Mouse (Mus musculus) embryo, embryonic 10.5 days (tissue): ENCODE data around the gene Cdk8.

ENCODE experiments used
- DNase-seq: peaks from one replicate; pipeline ENCODE4 v3.0.0-alpha.2; 2015; ENCODE audit warnings: low spot score

Cdk8 gene

DNA sequence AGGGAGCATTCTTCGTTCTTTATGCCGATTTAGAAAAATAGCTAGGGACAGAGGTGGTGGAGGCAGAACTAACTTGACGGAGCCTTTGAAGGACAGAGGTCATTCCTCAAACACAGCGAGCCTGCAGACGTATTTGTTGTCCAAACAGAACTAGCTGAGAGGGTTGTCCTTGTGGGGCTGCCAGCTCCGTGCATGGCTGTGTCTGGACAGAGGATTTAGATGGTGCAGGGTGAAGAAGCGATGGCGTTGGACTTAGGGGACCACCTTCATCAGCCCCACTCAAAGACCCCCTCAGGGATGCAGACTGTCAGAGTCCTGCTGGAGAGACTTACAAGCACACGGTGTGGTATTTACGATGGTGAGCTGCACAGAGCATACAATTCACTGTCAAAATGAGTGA is 97.9 kb downstream of the Cdk8 start:
- no peak for DNase-seq

DNA sequence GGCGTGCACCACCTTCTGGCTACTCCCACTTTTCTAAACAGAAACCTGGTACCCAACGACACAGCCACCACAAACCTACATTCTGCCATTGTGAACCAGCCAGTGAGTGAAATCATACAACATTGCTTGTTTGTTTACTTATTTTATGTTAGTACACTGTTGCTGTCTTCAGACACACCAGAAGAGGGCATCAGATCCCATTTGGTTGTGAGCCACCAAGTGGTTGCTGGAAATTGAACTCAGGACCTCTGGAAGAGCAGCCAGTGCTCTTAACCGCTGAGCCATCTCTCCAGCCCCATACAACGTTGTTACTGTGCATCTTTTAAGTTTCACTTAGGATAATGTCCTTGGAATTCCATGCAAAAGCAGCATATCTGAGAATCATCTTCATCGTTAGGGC is 98.5 kb downstream of the Cdk8 start:
- DNase-seq = no peak

DNA sequence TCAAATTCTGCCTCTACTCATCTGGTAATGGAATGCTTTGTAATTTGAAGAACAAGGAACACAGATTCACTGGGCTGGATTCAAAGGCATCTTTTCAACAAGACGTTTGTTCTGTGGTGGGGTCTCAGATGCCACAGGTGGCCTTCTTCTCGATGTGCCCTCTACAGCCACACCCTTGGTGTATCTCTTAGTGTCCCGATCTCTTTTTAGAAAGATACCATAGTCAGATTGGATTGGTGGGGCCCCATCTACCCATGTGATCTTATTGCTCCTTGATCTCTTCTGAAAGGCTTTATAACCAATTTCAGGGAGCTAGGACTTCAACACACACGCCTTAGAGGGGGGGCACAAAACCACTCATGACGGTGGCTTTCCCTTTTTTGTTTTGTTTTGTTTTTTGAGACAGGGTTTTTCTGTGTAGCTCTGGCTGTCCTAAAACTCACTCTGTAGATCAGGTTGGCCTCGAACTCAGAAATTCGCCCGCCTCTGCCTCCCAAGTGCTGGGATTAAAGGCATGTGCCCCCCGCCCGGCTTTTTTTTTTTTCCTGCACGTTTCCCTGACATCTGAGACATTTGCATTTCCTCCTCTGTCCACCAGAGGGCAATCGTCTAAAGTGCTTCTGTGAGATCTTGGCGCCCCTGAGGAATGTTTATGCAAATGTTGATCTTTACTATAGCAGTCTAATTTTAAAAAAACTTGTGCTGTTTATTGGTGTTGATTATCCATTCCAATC is 99.2 kb downstream of the Cdk8 start:
- peak; percentile 80 for DNase-seq

DNA sequence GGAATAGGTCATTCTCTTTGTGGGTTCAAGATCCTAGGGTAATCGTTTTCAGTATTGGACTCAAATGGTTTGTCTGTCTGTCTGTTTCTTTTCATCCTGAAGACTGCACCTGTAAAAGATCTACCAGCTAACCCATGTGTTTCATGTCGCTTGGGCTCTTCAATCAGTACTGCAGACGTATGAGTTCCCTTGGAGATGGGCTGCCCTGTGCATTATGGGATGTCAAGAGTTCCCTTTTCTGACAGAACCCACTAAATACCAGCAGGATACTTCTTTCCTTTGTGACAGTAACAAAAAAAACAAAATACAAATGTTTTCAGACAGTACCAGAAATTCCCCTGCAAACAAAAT is 99.7 kb downstream of the Cdk8 start:
- no peak for DNase-seq

DNA sequence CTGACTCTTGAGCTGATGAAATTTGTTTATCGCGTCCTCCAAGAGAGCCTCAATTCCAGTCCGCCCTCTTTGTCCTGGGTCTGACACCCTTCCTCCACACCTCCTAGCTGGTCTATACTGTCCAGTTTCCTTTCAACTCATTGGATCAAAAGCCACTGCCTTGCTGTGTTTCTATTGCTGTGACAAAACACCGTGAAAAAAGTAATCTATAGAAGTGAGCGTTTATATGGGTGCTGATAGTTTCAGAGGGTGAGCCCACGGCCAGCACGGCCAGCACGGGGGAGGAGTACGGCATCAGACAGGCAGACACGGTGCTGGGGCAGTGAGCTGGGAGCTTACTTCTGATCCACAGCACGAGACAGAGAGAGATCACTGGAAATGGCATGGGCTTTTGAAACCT is 100.1 kb downstream of the Cdk8 start:
- no peak for DNase-seq

DNA sequence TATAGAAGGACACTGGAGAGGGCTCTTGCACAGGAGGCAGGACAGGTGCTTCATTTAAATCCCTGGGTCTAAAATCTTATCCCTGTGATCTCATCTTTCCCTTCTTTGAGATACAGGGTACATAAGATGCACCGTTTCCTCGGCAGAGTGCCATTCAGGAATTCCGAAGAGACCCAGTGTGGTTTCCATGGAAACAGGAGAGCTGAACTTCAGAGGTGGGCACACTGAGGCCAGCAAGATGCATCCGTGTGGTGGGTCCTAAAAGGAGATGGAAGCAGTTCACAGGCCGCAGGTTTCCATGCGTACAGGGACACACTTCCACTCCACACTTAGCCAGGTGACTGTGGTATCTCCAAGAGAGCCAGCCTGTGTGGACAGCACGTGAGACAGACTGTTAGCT is 101.5 kb downstream of the Cdk8 start:
- DNase-seq = no peak

DNA sequence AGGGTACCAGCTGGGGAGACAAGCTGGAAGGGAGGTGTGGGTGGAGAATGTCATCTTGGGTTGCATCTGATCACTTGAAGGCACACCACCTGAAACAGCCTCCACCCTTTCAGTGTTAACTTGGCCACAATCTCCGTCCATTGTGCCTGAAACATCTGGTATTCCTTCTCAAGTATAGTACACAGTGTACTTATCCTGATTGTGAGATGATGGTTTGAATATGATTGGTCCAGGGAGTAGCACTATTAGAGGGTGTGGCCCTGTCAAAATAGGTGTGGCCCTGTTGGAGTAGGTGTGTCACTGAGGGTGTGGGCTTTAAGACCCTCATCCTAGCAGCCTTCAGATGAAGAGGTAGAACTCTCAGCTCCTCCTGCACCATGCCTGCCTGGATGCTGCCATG is 103.4 kb downstream of the Cdk8 start:
- DNase-seq = no peak

DNA sequence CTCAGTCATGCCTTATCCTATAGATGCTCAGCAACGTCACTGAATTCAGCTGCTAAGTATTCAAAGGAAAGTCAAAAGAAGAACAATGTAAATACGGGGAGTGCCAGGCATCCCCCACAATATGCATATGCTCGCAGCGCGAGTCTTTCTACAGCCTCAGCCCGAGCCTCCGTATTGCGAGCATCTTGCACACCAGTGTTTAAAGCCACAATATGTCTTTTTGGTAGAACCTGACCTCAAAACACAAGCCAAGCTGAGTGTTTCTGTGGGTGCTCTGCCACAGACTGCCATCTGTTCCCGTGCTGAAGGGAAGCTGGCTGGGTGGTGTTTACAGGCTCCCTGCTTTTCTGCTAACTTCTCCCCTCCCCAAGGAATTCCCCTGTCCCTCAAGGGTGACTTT is 107.0 kb downstream of the Cdk8 start:
- DNase-seq = no peak

DNA sequence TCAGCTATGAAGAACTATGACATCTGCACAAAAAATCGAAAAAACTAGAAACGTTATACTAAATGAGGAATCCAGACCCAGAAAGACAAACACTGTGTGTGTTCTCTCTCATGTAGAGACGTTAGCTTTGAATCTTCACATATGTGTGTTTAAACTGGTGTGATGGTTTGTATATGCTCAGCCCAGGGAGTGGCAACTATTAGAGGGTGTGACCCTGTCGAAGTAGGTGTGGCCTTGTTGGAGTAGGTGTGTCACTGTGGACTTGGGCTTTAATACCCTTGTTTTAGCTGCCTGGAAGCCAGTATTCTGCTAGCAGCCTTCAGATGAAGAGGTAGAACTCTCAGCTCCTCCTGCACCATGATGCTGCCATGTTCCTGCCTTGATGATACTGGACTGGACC is 109.0 kb downstream of the Cdk8 start:
- DNase-seq = no peak

DNA sequence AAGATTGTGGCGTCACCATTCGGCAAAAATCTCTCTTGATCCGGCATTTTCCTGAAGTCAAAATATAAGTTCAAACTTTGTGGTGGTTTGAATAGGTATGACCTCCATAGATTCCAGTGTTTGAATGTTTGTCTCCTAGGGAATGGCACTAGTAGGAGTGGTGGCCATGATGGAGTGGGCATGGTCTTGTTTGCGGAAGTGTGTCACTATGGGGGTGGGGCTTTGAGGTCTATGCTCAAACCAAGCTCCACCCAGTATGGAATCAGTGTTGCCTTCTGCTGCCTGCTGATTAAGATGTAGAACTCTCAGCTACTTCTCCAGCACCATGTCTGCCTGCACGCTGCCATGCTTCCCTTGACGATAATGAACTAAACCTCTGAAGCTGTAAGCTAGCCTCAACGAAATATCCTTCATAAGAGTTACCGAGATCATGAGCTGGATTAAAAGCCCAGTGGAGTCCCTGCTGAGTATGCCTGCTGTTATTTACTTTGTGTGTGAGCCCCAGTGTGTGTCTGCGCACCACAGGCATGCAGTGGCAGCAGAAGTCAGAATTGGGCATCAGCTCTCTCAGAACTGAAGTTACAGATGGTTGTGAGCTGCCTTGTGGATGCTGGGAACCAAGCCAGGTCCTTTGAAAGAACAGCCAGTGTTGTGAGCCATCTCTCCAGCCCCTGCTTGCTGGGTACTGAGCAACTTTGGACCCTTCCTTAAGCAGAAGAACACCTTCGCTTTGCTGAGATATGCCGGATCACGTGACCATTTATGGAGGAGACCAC is 114.1 kb downstream of the Cdk8 start:
- no peak for DNase-seq

DNA sequence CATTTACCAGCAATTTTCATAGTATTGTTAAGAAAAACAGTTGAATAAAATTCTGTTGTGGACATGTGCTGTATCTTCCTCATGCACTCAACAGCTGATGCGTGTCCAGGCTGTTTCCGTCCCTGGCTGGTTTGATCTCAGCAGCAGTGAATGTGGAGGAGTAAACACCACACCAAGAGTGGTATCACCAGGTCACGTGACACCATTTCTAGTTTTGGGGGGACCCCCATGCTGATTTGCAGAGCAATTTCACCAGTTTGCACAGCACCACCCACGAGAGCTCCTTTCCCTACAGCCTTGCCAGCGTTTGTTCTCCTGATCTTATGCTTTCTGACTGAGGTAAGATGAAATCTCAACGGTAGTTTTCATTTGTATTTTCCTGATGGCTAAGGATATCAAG is 116.1 kb downstream of the Cdk8 start:
- DNase-seq = no peak

DNA sequence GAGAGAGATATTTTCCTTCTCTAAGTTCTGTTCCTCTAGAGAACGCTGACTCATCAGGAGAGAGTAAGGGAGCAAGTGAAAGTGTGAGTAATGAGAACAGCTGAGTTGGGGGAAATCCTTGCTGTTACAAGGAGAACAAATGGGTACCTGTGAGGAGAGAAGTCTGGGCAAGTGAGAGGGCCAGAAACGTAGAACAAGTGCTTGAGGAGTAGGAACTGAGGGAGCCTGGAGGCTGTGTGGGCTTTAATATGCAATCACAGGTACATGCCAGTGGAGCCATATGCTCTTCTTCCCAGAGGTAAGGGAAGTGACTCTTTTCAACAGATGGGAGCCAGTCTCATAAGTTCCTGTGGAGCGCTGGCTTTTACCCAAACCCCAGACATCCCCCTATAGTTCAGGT is 118.2 kb downstream of the Cdk8 start:
- DNase-seq = no peak

DNA sequence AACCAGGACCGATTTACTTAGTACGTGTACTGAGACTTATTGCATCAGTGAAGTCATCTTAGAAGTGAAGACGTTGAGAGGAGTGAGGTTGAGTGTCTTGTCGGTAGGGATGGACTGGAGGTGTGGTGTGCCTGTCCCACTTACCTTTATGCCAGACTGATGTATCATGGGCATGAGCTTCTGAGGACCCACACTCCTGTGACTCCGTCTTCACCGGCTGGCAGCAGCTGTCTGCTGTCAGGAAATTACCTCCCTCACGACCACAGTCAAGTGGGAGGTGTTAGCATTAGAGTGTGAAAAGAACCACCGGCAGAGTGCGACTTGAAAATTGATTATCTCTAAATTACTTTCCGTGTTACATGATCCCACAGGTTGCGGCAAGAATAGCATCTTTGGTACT is 119.8 kb downstream of the Cdk8 start:
- DNase-seq = no peak

DNA sequence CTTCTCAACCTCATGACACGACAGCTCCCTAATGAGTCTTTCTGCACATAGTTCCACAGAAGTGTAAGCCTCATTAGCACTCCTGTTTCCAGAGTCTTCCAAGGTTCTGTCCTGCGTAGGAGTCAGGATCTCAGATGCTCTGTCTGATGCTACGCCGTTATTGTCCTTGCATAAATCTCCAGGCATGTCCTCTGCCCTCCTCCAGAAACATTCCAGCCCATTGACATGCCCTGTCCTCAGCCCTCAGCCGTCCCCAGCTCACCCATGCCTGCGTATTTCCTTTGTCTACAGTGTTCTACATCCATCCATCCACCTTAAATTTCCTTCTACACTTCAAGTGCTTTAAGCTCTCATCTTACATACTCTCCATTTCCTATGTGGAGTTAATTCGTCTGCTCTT is 121.0 kb downstream of the Cdk8 start:
- no peak for DNase-seq
